Mouse (Mus musculus): ENCODE results near the gene Gm20696.

Gene Gm20696

GRCm38 (mm10) chr6:99666318-99667171 lies at the start of gene Gm20696, which contains the start of gene Eif4e3:
Gene Gm20696, minus strand, starts transcription at chr6:99666797.
Gene Eif4e3, minus strand, starts transcription at chr6:99666771.
- DNase-seq, result peak; percentile 60

GRCm38 (mm10) chr6:99715913-99716312 lies 49.3 kb upstream of the Gm20696 start:
- DNase-seq, result no peak

- no peak for DNase-seq
Observed at GRCm38 (mm10) chr6:99715191-99715590, 48.6 kb upstream of the Gm20696 start.

GRCm38 (mm10) chr6:99713256-99713655 lies 46.7 kb upstream of the Gm20696 start:
- DNase-seq, result no peak

GRCm38 (mm10) chr6:99711576-99712101 lies 45.0 kb upstream of the Gm20696 start:
- DNase-seq, result no peak

- no peak for DNase-seq
Observed at GRCm38 (mm10) chr6:99700484-99700883, 33.9 kb upstream of the Gm20696 start.

GRCm38 (mm10) chr6:99692916-99693841 lies 26.6 kb upstream of the Gm20696 start:
- DNase-seq, result no peak

- DNase-seq, result no peak
Observed at GRCm38 (mm10) chr6:99692206-99692915, 25.8 kb upstream of the Gm20696 start, which contains the start of gene Gpr27. Gene Gpr27, plus strand, starts transcription at chr6:99692679.

GRCm38 (mm10) chr6:99691666-99692205 lies 25.1 kb upstream of the Gm20696 start:
- DNase-seq, result no peak

GRCm38 (mm10) chr6:99688513-99688912 lies 21.9 kb upstream of the Gm20696 start:
- no peak for DNase-seq

- DNase-seq, result peak; percentile 43
Observed at GRCm38 (mm10) chr6:99684899-99685298, 18.3 kb upstream of the Gm20696 start.

- DNase-seq, result no peak
Observed at GRCm38 (mm10) chr6:99683974-99684373, 17.4 kb upstream of the Gm20696 start.

GRCm38 (mm10) chr6:99678108-99678507 lies 11.5 kb upstream of the Gm20696 start:
- DNase-seq, result no peak

GRCm38 (mm10) chr6:99677325-99677724 lies 10.7 kb upstream of the Gm20696 start:
- no peak for DNase-seq

- DNase-seq, result no peak
Observed at GRCm38 (mm10) chr6:99674482-99674881, 7.9 kb upstream of the Gm20696 start.

GRCm38 (mm10) chr6:99671768-99672167 lies 5.2 kb upstream of the Gm20696 start:
- DNase-seq, result no peak

GRCm38 (mm10) chr6:99670481-99671119 lies 4.0 kb upstream of the Gm20696 start:
- DNase-seq, result peak; percentile 73

- no peak for DNase-seq
Observed at GRCm38 (mm10) chr6:99669481-99670325, 3.1 kb upstream of the Gm20696 start.

GRCm38 (mm10) chr6:99667290-99667689 lies 693 bp upstream of the Gm20696 start:
- peak; percentile 49 for DNase-seq

- DNase-seq, result peak; percentile 56
Observed at GRCm38 (mm10) chr6:99665457-99666317, 910 bp downstream of the Gm20696 start.
